Mouse (Mus musculus): ENCODE data around the gene Gpt2.

The Gpt2 gene

DNA sequence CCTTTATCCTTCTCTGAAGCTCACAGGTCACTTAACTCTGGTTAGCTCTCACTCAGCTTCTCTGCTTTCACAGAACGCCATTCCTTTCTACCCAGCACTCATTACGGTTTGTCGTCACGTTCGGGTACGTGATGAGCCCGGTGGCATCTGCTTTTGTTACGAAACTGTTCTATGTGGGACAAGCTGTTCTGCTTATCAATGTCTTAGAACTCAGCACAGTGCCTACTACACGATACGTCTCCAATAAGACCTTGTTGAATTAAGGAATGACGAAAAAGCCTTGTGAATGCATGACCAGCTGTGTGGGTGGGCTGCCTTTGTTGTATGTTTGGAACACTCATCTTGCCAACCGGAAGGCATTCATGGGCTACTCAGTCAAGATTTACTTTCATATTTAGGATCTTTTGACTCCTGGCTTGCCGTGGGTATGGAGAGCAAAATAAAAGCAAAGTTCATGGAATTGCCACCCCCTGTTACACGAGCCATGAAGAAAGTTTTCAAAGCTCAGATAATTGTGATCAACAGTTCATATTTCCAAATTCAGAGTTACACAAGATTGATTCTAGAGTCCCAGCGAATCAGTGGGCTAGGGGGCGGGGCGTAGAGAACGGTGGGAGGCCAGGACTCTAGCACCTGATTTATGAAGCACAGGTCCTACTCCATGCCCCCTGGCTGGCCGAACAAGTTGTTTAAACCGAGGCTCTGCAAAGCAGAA, 4.3 kb upstream of the Gpt2 start:
- DNase-seq (ENCODE audit: low spot score in 2 of 2): no peak

GRCm38 (mm10) chr8:85488631-85489030, 3.7 kb upstream of the Gpt2 start:
- no peak for DNase-seq (ENCODE audit: low spot score in 2 of 2)

- DNase-seq (ENCODE audit: low spot score in 2 of 2): no peak
These were observed 2.8 kb upstream of the Gpt2 start for GRCm38 (mm10) chr8:85489546-85489945.

GRCm38 (mm10) chr8:85492940-85493931, 860 bp downstream of the Gpt2 start:
- DNase-seq (ENCODE audit: low spot score in 2 of 2): no peak

- no peak for DNase-seq (ENCODE audit: low spot score in 2 of 2)
These were observed 3.7 kb downstream of the Gpt2 start for GRCm38 (mm10) chr8:85496125-85496524.

DNA sequence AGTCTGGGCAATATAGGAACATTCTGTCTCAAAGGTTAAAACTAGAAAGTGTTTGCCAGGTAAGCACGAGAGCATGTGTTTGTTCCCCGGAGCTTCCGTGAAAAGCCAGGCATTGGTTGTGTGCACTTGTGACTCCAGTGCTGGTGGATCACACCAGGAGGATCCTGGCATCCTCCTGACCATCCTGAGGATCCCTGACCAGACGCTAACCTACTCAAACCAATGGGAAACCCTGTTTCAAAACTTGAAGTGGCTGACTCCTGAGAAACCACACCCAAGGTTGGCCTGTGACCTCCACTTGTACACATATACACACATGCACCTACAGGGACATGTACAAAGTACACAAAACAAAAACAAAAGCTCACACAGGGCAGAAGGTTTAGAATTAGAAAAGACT, 4.4 kb downstream of the Gpt2 start:
- DNase-seq (ENCODE audit: low spot score in 2 of 2): no peak

GRCm38 (mm10) chr8:85498577-85498976, 6.2 kb downstream of the Gpt2 start:
- no peak for DNase-seq (ENCODE audit: low spot score in 2 of 2)

- no peak for DNase-seq (ENCODE audit: low spot score in 2 of 2)
These were observed 8.1 kb downstream of the Gpt2 start for GRCm38 (mm10) chr8:85500460-85500859.

GRCm38 (mm10) chr8:85500955-85501685, 8.7 kb downstream of the Gpt2 start:
- no peak for DNase-seq (ENCODE audit: low spot score in 2 of 2)

GRCm38 (mm10) chr8:85502381-85502780, 10.0 kb downstream of the Gpt2 start:
- DNase-seq (ENCODE audit: low spot score in 2 of 2): no peak

DNA sequence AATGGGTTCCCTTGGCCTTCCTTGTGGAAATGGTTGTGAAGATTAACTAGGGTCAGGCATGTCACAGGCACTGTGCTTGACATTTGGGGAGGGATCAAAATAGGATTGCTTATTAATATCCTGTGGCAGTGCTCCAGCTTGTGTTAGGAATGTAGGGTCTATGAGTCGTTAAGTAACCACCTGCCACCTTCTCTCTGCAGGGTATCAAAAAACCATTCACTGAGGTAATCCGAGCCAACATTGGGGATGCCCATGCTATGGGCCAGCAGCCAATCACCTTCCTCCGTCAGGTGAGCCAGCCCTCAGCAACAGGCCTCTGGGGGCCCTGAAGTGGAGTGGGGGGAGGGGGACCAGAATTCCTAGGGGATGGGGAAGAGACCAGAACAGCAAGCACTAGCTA, 10.7 kb downstream of the Gpt2 start:
- no peak for DNase-seq (ENCODE audit: low spot score in 2 of 2)

- DNase-seq (ENCODE audit: low spot score in 2 of 2): no peak
These were observed 12.3 kb downstream of the Gpt2 start for GRCm38 (mm10) chr8:85504704-85505103.

DNA sequence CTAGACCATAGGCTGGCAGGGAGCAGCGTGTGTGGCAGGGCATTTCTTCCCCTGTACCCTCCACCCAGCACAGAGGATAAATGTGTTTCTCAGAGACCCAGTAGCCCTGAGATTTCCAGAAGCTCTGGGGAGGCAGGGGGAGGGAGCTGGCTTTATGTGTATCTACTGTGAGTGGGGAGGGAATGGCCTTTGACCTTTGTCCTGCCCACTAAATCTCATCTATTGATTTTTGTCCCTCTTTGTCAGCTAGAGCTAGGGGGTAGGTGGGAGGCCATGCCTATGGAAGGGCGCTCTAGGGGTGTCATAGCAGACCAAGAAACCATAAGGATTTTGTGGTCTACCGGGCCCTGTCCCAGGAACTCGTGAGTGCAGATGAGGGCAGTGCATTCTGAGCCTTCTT, 14.2 kb downstream of the Gpt2 start:
- DNase-seq (ENCODE audit: low spot score in 2 of 2): no peak

DNA sequence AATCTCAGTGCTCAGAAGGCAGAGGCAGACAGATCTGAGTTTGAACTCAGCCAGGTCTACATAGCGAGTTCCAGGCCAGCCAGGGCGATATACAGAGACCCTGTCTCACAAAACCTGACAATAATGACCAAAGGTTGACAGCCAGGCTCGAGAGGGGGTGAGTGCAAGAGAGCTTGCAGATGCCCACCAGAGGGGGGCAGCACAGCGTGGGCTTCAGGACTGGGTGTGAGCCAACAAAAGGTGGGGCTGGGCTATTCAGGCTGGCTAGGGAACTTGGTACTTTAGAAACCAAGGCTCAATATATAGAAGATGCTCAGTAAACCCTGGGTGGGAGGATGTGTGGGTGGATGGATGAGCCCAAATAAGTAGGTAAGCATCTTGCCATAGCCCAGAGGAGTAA, 16.3 kb downstream of the Gpt2 start:
- DNase-seq (ENCODE audit: low spot score in 2 of 2): no peak

DNA sequence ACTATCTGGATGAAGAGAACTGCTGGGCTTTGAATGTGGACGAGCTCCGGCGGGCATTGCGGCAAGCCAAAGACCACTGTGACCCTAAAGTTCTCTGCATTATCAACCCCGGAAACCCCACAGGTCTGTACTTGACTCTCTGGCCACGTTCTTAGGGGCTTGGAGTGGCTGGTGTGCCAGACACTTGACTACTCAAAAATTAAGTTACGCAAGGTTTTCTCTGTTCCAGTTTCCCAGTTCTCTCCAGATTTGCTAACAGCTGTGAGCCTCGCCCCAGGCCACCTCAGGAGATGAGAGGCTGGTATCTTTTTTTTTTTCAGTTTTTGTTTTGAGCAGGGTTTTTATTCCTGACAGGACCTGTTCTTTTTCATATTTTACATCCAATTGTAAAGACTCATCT, 19.9 kb downstream of the Gpt2 start:
- no peak for DNase-seq (ENCODE audit: low spot score in 2 of 2)

GRCm38 (mm10) chr8:85513283-85513682, 20.9 kb downstream of the Gpt2 start:
- DNase-seq (ENCODE audit: low spot score in 2 of 2): no peak

- no peak for DNase-seq (ENCODE audit: low spot score in 2 of 2)
These were observed 23.0 kb downstream of the Gpt2 start for GRCm38 (mm10) chr8:85515391-85515790.

GRCm38 (mm10) chr8:85517336-85517735, 25.0 kb downstream of the Gpt2 start:
- DNase-seq (ENCODE audit: low spot score in 2 of 2): no peak

DNA sequence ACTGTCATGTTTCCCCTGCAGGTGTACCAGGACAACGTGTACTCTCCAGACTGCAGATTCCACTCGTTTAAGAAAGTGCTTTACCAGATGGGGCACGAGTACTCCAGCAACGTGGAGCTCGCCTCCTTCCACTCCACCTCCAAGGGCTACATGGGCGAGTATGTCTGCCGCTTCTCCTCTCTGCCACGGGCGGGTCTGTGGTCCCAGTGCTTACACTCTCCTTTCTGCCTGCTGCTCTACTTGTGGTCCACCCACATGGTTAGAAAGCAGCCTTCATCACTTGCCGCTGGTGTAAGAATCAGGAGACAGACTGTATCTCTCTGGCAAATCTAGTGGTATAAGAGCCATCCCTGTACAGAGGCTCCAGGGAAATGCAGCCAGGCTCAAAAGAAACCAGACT, 25.6 kb downstream of the Gpt2 start:
- no peak for DNase-seq (ENCODE audit: low spot score in 2 of 2)

DNA sequence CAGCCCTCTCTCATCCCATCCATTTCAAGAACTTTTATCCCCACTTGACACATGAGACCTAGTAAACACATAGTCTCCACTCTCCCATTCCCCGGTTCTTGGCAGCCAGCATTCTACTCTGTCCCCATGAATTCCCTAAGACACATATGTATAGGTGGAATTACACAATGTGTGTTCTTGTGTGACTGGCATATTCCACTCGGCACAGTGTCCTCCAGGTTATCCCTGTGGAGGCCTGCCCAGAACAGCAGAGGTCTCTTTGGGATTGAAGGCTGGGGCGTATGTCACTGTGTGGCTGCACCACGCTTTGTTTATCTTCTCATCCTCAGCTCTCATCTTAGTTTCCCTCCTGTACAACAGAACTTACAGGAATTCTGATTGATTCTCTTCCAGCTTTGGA, 28.2 kb downstream of the Gpt2 start:
- DNase-seq (ENCODE audit: low spot score in 2 of 2): no peak

GRCm38 (mm10) chr8:85521332-85521731, 29.0 kb downstream of the Gpt2 start:
- DNase-seq (ENCODE audit: low spot score in 2 of 2): no peak

DNA sequence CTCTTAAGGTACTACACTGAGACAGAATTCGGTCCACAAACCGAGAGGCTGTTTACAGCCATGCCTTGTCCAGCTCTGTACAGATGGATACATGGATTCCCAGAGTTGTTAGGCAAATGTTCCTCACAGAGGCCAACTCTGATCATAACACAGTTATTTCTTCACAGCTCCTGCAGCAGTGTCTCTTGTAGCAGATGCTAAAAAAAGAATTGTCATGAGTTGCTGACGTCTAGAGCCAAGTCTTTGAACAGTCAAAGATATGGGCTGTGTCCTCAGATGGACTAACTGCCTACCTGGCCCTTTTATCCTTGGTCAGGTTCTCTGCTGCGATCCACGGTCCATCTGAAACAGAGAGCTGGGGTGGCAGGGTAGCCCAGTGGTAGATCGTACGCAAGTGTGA, 31.7 kb downstream of the Gpt2 start:
- DNase-seq (ENCODE audit: low spot score in 2 of 2): no peak

Measured in spleen, postnatal 14 days (tissue).